Mouse (Mus musculus): ENCODE results near the gene Aire. TPM values are rescaled to one million over a fixed set of nuclear protein-coding genes. Genes with fewer than 3 reads are reported as not detected.
"Not testable (repeated sequence)": the region's sequence is repeated elsewhere in the genome, so short reads cannot be mapped to it uniquely, and the experiment has no call there.

Aire gene
- total RNA-seq, 1 experiment from 2014 or later: not detected

GRCm38 (mm10) chr10:78057056-78057455 lies 13.6 kb upstream of the Aire start:
- ATAC-seq (replicated peaks; ENCODE audit: insufficient number of reproducible peaks, low FRiP score, low TSS enrichment, poor library complexity, severe bottlenecking): no peak

- no peak for ATAC-seq (replicated peaks; ENCODE audit: insufficient number of reproducible peaks, low FRiP score, low TSS enrichment, poor library complexity, severe bottlenecking)
Measured at GRCm38 (mm10) chr10:78054633-78055565, 11.5 kb upstream of the Aire start.

- no peak for ATAC-seq (replicated peaks; ENCODE audit: insufficient number of reproducible peaks, low FRiP score, low TSS enrichment, poor library complexity, severe bottlenecking)
Measured at GRCm38 (mm10) chr10:78049519-78050035, 6.2 kb upstream of the Aire start.

GRCm38 (mm10) chr10:78048061-78048730 lies 4.8 kb upstream of the Aire start:
- ATAC-seq (replicated peaks; ENCODE audit: insufficient number of reproducible peaks, low FRiP score, low TSS enrichment, poor library complexity, severe bottlenecking): no peak

GRCm38 (mm10) chr10:78046388-78046787 lies 3.0 kb upstream of the Aire start:
- no peak for ATAC-seq (replicated peaks; ENCODE audit: insufficient number of reproducible peaks, low FRiP score, low TSS enrichment, poor library complexity, severe bottlenecking)

- ATAC-seq (replicated peaks; ENCODE audit: insufficient number of reproducible peaks, low FRiP score, low TSS enrichment, poor library complexity, severe bottlenecking): no peak
Measured at GRCm38 (mm10) chr10:78044531-78044930, 1.1 kb upstream of the Aire start.

- no peak; the same call in 1 of the 2 replicates for ATAC-seq (replicated peaks; ENCODE audit: insufficient number of reproducible peaks, low FRiP score, low TSS enrichment, poor library complexity, severe bottlenecking)
Measured at GRCm38 (mm10) chr10:78042697-78043405, 559 bp downstream of the Aire start.

GRCm38 (mm10) chr10:78042096-78042495 lies 1.3 kb downstream of the Aire start:
- ATAC-seq (replicated peaks; ENCODE audit: insufficient number of reproducible peaks, low FRiP score, low TSS enrichment, poor library complexity, severe bottlenecking): no peak

GRCm38 (mm10) chr10:78041647-78042046 lies 1.8 kb downstream of the Aire start, which contains the start of gene Dnmt3l:
Dnmt3l (plus strand) TSS chr10:78041947.
- ATAC-seq (replicated peaks; ENCODE audit: insufficient number of reproducible peaks, low FRiP score, low TSS enrichment, poor library complexity, severe bottlenecking): no peak

- no peak for ATAC-seq (replicated peaks; ENCODE audit: insufficient number of reproducible peaks, low FRiP score, low TSS enrichment, poor library complexity, severe bottlenecking)
Measured at GRCm38 (mm10) chr10:78037139-78037538, 6.3 kb downstream of the Aire start.

- ATAC-seq (replicated peaks; ENCODE audit: insufficient number of reproducible peaks, low FRiP score, low TSS enrichment, poor library complexity, severe bottlenecking): no peak
Measured at GRCm38 (mm10) chr10:78031987-78032386, 11.4 kb downstream of the Aire start.

- no peak for ATAC-seq (replicated peaks; ENCODE audit: insufficient number of reproducible peaks, low FRiP score, low TSS enrichment, poor library complexity, severe bottlenecking)
Measured at GRCm38 (mm10) chr10:78029080-78029479, 14.3 kb downstream of the Aire start.

GRCm38 (mm10) chr10:78028129-78028528 lies 15.3 kb downstream of the Aire start:
- peak; percentile 88 for ATAC-seq (replicated peaks; ENCODE audit: insufficient number of reproducible peaks, low FRiP score, low TSS enrichment, poor library complexity, severe bottlenecking)

GRCm38 (mm10) chr10:78025453-78025852 lies 18.0 kb downstream of the Aire start:
- ATAC-seq (replicated peaks; ENCODE audit: insufficient number of reproducible peaks, low FRiP score, low TSS enrichment, poor library complexity, severe bottlenecking): 0 out of 2 replicates have a peak, but pooled peaks have one; percentile 53

GRCm38 (mm10) chr10:78019984-78020383 lies 23.4 kb downstream of the Aire start:
- ATAC-seq (replicated peaks; ENCODE audit: insufficient number of reproducible peaks, low FRiP score, low TSS enrichment, poor library complexity, severe bottlenecking): not testable (repeated sequence)

GRCm38 (mm10) chr10:78019291-78019690 lies 24.1 kb downstream of the Aire start:
- no peak for ATAC-seq (replicated peaks; ENCODE audit: insufficient number of reproducible peaks, low FRiP score, low TSS enrichment, poor library complexity, severe bottlenecking)

GRCm38 (mm10) chr10:78018797-78019203 lies 24.6 kb downstream of the Aire start:
- ATAC-seq (replicated peaks; ENCODE audit: insufficient number of reproducible peaks, low FRiP score, low TSS enrichment, poor library complexity, severe bottlenecking): peak; percentile 80

- ATAC-seq (replicated peaks; ENCODE audit: insufficient number of reproducible peaks, low FRiP score, low TSS enrichment, poor library complexity, severe bottlenecking): no peak
Measured at GRCm38 (mm10) chr10:78016366-78016765, 27.0 kb downstream of the Aire start.

GRCm38 (mm10) chr10:78015489-78015888 lies 27.9 kb downstream of the Aire start:
- ATAC-seq (replicated peaks; ENCODE audit: insufficient number of reproducible peaks, low FRiP score, low TSS enrichment, poor library complexity, severe bottlenecking): peak; percentile 44

All from monocyte, adult 5-6 weeks (primary cell).